Mouse (Mus musculus) megakaryocyte, embryonic 14.5 days (primary cell): ENCODE data around the gene Shld1. TPM values are rescaled to one million over a fixed set of nuclear protein-coding genes. Genes with fewer than 3 reads are reported as not detected.

Source experiments
- H3K27me3 ChIP-seq: replicated peaks from 2 replicates; pipeline ENCODE3; 2012; ENCODE audit warnings: inconsistent platforms
- H3K36me3 ChIP-seq: replicated peaks from 2 replicates; pipeline ENCODE3; 2012; ENCODE audit warnings: low read length, inconsistent platforms, mixed read lengths
- H3K4me1 ChIP-seq: 2 replicates; pipeline ENCODE4 v1.6.1; 2012; ENCODE audit warnings: inconsistent platforms
- H3K4me3 ChIP-seq: replicated peaks from 2 replicates; pipeline ENCODE3; 2012; ENCODE audit warnings: moderate library complexity, mild to moderate bottlenecking, inconsistent platforms
- H3K9me3 ChIP-seq: 2 replicates; pipeline ENCODE4 v1.6.1; 2012; ENCODE audit warnings: inconsistent platforms
- FLI1 ChIP-seq: IDR thresholded peaks from 2 replicates; pipeline ENCODE4 v1.6.1; 2012; ENCODE audit warnings: low read length, inconsistent platforms, mixed read lengths
- GATA1 ChIP-seq: IDR thresholded peaks from 3 replicates; pipeline ENCODE4 v1.6.1; 2012; ENCODE audit warnings: mixed read lengths, low read length, inconsistent platforms, borderline replicate concordance
- polyA plus RNA-seq: library from polyadenylated mRNA; stranded (reverse); fragments of >175 nt; gene quantifications from 2 replicates; pipeline ENCODE4 v1.2.3, GENCODE M21; 2012; ENCODE audit warnings: low replicate concordance; ENCODE audit not compliant: insufficient read depth

The Shld1 gene
- not detected in 2 replicates for polyA plus RNA-seq

DNA sequence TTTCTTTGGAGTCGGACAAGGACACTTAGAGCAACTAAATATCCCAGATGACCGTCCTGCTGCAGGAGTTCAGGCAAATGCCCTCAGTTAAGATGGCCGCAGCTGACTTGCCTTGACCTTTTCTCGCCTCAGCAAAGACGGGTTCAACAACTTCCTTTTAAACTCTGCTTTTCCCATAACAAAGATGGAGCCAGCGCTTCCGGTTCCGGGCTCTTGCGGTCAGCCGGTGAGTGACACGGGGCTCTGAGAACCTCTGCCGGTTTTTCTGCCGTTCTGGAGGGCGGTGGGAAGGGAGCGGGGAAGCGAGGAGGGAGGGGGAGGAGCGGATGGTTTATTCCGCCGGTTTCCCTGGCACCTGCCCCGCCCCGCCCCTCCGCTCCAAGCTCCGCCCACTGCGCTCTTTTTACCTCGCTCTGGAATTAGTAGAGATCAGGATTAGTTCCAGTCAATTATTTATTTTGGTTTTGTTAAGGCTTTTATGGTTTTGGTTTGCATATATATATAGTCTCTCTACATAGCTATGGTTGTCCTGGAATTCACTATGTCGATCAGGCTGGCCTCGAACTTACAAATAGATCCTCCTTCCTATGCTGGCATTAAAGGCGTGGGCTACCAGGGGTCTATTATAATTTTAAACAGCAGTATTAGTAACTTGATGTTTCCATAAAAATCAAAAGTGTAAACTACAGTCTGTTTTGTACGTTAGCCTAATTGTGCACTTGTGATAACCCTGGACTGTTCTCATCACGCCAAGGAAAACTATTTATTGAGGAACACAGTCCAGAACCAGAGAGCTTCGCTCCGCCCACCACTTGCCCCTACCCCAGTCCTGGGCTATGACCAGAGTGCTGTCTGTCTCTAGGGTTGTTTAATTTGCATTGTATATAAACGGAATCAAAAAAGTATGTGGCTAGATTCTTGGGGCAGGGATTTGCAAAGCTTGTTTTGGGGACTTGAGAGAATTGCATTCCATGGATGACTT, at the start of gene Shld1:
Gene Shld1 (plus strand): TSS at position 176 of the 982 bp plus-strand sequence.
- Histone ChIP-seq H3K9me3 (no peaks in the 10 kb centered on the region), H3K4me3 (peak within 1 kb of the TSS; percentile 91), H3K4me1 (peaks cover 43% of the 10 kb centered on the region), H3K36me3 (no peaks in the 10 kb centered on the region), H3K27me3 (no peaks in the 10 kb centered on the region)
- TF ChIP-seq FLI1 (peak; percentile 42; the same call in 1 of the 2 replicates), GATA1 (no peak)

DNA sequence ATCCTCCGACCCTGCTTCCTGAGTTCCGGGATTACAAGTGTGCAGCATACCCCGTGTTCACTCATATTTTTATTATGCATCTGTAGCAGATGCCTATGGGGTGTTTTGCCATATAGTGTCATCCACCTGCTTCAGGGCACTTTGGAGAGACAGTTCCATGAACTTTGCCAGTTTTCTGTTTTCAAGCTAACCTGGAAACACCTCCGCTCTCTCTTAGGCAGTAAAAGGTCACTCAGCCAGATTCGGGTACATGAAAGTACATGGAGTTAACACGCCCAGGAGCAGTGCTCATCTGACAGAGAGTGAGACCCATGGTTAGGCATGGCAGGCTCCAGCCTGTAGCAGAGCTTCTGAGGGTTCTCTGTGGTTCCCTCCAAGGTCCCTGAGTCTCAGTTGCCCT, 48.4 kb upstream of the Shld1 start:
- Histone ChIP-seq H3K27me3 (peaks cover 9% of the 10 kb centered on the region), H3K4me1 (peaks cover 8% of the 10 kb centered on the region), H3K4me3 (no peak overlapping the region), H3K9me3 (no peaks in the 10 kb centered on the region), H3K36me3 (no peaks in the 10 kb centered on the region)
- no peak for TF ChIP-seq GATA1

GRCm38 (mm10) chr2:132639337-132639736, 47.4 kb upstream of the Shld1 start:
- peaks cover 11% of the 10 kb centered on the region for H3K4me1 ChIP-seq
- H3K9me3 ChIP-seq: no peaks in the 10 kb centered on the region
- no peak overlapping the region for H3K4me3 ChIP-seq
- H3K27me3 ChIP-seq: peaks cover 3% of the 10 kb centered on the region
- no peaks in the 10 kb centered on the region for H3K36me3 ChIP-seq
- no peak for TF ChIP-seq FLI1
- no peak for TF ChIP-seq GATA1

DNA sequence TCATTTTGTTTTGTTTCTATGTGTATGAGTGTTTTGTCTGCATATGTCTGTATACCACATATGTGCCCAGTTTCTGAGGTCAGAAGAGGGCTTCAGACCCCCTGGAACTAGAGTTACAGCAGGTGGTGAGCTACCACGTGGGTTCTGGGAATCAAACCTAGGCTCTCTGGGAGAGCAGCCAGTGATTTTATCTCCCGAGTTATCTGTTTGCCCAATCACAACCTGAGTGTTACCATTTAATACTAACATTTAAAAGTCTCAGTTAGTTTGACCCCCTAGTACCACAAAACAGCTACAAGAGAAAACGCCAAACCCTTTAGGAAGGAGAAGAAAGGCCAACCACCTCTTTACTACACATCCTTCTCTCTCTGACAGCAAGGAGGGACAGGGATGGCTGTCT, 45.5 kb upstream of the Shld1 start:
- Histone ChIP-seq H3K4me3 (no peak overlapping the region), H3K9me3 (peaks cover 3% of the 10 kb centered on the region; the same call in 1 of the 2 replicates), H3K27me3 (peaks cover 3% of the 10 kb centered on the region), H3K36me3 (no peaks in the 10 kb centered on the region), H3K4me1 (peaks cover 11% of the 10 kb centered on the region)
- TF ChIP-seq FLI1 (no peak), GATA1 (no peak)

GRCm38 (mm10) chr2:132643161-132643560, 43.6 kb upstream of the Shld1 start:
- H3K9me3 ChIP-seq: peaks cover 3% of the 10 kb centered on the region
- peaks cover 3% of the 10 kb centered on the region for H3K27me3 ChIP-seq
- peak overlapping the region; percentile 50 for H3K4me3 ChIP-seq
- peaks cover 16% of the 10 kb centered on the region for H3K4me1 ChIP-seq
- no peak for TF ChIP-seq GATA1
- TF ChIP-seq FLI1: no peak
- no peaks in the 10 kb centered on the region for H3K36me3 ChIP-seq

- peaks cover 15% of the 10 kb centered on the region for H3K4me1 ChIP-seq
- H3K9me3 ChIP-seq: peaks cover 12% of the 10 kb centered on the region
- TF ChIP-seq FLI1 (no peak), GATA1 (no peak)
- H3K27me3 ChIP-seq: no peaks in the 10 kb centered on the region
- H3K36me3 ChIP-seq: no peaks in the 10 kb centered on the region
- H3K4me3 ChIP-seq: no peak overlapping the region
These were observed 39.6 kb upstream of the Shld1 start for GRCm38 (mm10) chr2:132646856-132647745.

GRCm38 (mm10) chr2:132649352-132649870, 37.3 kb upstream of the Shld1 start:
- no peaks in the 10 kb centered on the region for H3K27me3 ChIP-seq
- no peaks in the 10 kb centered on the region for H3K36me3 ChIP-seq
- H3K4me1 ChIP-seq: peaks cover 8% of the 10 kb centered on the region
- TF ChIP-seq GATA1 (no peak), FLI1 (no peak)
- H3K9me3 ChIP-seq: peaks cover 12% of the 10 kb centered on the region
- no peak overlapping the region for H3K4me3 ChIP-seq

GRCm38 (mm10) chr2:132650546-132650945, 36.2 kb upstream of the Shld1 start:
- peaks cover 8% of the 10 kb centered on the region for H3K4me1 ChIP-seq
- H3K27me3 ChIP-seq: no peaks in the 10 kb centered on the region
- no peak for TF ChIP-seq FLI1
- TF ChIP-seq GATA1: no peak
- H3K4me3 ChIP-seq: no peak overlapping the region
- H3K9me3 ChIP-seq: peaks cover 10% of the 10 kb centered on the region
- H3K36me3 ChIP-seq: no peaks in the 10 kb centered on the region

DNA sequence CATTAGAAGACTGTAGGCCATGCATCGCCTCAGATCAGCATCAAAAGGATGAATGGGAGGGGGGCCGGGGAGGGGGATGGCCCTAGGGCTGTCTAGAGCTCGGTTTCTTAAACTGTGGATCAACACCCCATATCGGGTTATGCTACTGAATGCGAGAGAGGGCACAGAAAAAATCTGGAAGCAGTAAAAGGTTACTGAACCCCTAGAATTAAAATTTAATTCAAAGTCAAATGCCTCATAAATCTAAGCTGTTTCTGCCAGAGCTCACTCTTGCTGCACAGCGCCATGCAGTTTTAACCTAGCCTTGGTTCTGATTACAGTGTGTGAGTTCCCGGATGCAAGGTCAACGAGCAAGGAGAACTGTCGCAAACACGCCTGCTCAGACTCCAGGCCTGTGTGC, 34.3 kb upstream of the Shld1 start:
- TF ChIP-seq FLI1: no peak
- no peak for TF ChIP-seq GATA1
- H3K4me3 ChIP-seq: no peak overlapping the region

More for the DNA sequence above, 34.3 kb upstream of the Shld1 start:
- Histone ChIP-seq H3K27me3 (no peaks in the 10 kb centered on the region), H3K9me3 (peaks cover 10% of the 10 kb centered on the region), H3K4me1 (peaks cover 3% of the 10 kb centered on the region; the same call in 1 of the 2 replicates), H3K36me3 (no peaks in the 10 kb centered on the region)
